Comparison of ENCODE assay signal across 17 mouse cellular contexts in the genomic region with DNA sequence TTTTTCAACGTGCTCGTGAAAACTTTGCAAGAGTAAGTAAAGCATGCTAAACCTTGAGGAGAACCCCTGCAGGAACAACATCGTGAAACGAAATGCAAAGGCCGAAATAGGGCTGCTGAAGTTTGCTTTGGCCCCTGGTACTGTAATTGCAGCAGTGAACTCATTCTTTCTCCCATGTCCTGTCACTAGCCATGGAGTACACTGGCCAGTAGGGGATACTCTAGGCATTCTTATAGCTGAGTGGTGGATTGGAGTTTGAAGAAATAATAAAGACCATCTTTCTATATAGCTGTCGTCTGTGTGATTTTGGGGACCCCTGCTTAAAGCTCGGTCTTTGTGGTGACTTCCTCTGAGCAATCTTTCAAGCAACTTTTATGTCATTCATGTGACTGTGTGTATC.
A peak's percentile ranks its signal among the peaks of the same experiment; 100 is the strongest.
DNase-seq lines count a peak whose midpoint lies in the region; ATAC-seq and TF ChIP-seq lines count a peak whose summit lies in the region.
"Had no signal": no experiment of that assay in that cellular context is flagged by ENCODE, and none has a peak within 500 bp of the region (broad histone marks: within the 10 kb centered on the region; RNA-seq: fewer than 3 reads in every experiment).

No protein-coding gene starts in this region.

- no peak overlapping the region for H3K27ac ChIP-seq in forebrain, postnatal 0 days (ENCODE audit: low read depth, low read length)
- H3K27ac ChIP-seq in forebrain, embryonic 16.5 days (ENCODE audit: low read length), result no peak overlapping the region
- no peak overlapping the region for H3K27ac ChIP-seq in lung, embryonic 14.5 days (ENCODE audit: low read depth)
- H3K27ac ChIP-seq: embryonic facial prominence, embryonic 15.5 days; forebrain, embryonic 13.5 days; heart, embryonic 15.5 days; hindbrain, embryonic 13.5 days; limb, embryonic 13.5 days had no signal

- DNase-seq in forebrain, postnatal 0 days, result no peak
- peak; percentile 28 for DNase-seq in kidney, adult 9 months
- DNase-seq in kidney, adult 18-20 months, result no peak
- peak; percentile 59 for DNase-seq in lung, embryonic 14.5 days
- no peak for DNase-seq in lung, adult 2 months
- DNase-seq in brain, embryonic 14.5 days (ENCODE audit: low read depth), result no peak
- no peak for DNase-seq in right cerebral cortex, postnatal 25 days
- DNase-seq: B cell, adult 2 months; gastrocnemius, postnatal 36 days; spleen, adult 18-20 months had no signal

- H3K36me3 ChIP-seq in forebrain, postnatal 0 days (ENCODE audit: insufficient read depth), result no peaks in the 10 kb centered on the region
- no peaks in the 10 kb centered on the region for H3K36me3 ChIP-seq in forebrain, embryonic 16.5 days (ENCODE audit: control insufficient read depth, insufficient read depth)
- no peaks in the 10 kb centered on the region for H3K36me3 ChIP-seq in lung, embryonic 14.5 days (ENCODE audit: insufficient read depth)
- H3K36me3 ChIP-seq: embryonic facial prominence, embryonic 15.5 days; heart, embryonic 15.5 days; hindbrain, embryonic 13.5 days; limb, embryonic 13.5 days had no signal

- H3K4me3 ChIP-seq in forebrain, postnatal 0 days (ENCODE audit: low read depth, low read length), result no peak overlapping the region
- H3K4me3 ChIP-seq in forebrain, embryonic 16.5 days (replicated peaks; ENCODE audit: low read length), result no peak overlapping the region
- no peak overlapping the region for H3K4me3 ChIP-seq in lung, embryonic 14.5 days (ENCODE audit: low read depth, low read length)
- no peak overlapping the region for H3K4me3 ChIP-seq in lung, adult 2 months (replicated peaks; ENCODE audit: extremely low read depth, low read depth, low read length)
- H3K4me3 ChIP-seq: embryonic facial prominence, embryonic 15.5 days; forebrain, embryonic 13.5 days; heart, embryonic 15.5 days; hindbrain, embryonic 13.5 days; limb, embryonic 13.5 days; megakaryocyte, embryonic 14.5 days had no signal

- no peaks in the 10 kb centered on the region for H3K27me3 ChIP-seq in forebrain, postnatal 0 days (ENCODE audit: insufficient read depth, low read length)
- no peaks in the 10 kb centered on the region for H3K27me3 ChIP-seq in forebrain, embryonic 16.5 days (replicated peaks; ENCODE audit: control insufficient read depth, insufficient read depth, low read length)
- H3K27me3 ChIP-seq in lung, embryonic 14.5 days (ENCODE audit: insufficient read depth, low read length), result no peaks in the 10 kb centered on the region
- H3K27me3 ChIP-seq: embryonic facial prominence, embryonic 15.5 days; forebrain, embryonic 13.5 days; heart, embryonic 15.5 days; hindbrain, embryonic 13.5 days; limb, embryonic 13.5 days; megakaryocyte, embryonic 14.5 days had no signal

- no peaks in the 10 kb centered on the region for H3K9me3 ChIP-seq in forebrain, postnatal 0 days (ENCODE audit: low read length)
- H3K9me3 ChIP-seq in forebrain, embryonic 16.5 days (ENCODE audit: control insufficient read depth, low read length), result no peaks in the 10 kb centered on the region
- no peaks in the 10 kb centered on the region for H3K9me3 ChIP-seq in lung, embryonic 14.5 days (ENCODE audit: low read depth, low read length)
- H3K9me3 ChIP-seq: embryonic facial prominence, embryonic 15.5 days; forebrain, embryonic 13.5 days; heart, embryonic 15.5 days; hindbrain, embryonic 13.5 days; limb, embryonic 13.5 days; megakaryocyte, embryonic 14.5 days had no signal

- no peak overlapping the region for H3K4me2 ChIP-seq in forebrain, postnatal 0 days (ENCODE audit: low read depth)
- H3K4me2 ChIP-seq in forebrain, embryonic 16.5 days (ENCODE audit: low read length), result no peak overlapping the region
- H3K4me2 ChIP-seq in lung, embryonic 14.5 days, result no peak overlapping the region
- H3K4me2 ChIP-seq: embryonic facial prominence, embryonic 15.5 days; forebrain, embryonic 13.5 days; heart, embryonic 15.5 days; hindbrain, embryonic 13.5 days; limb, embryonic 13.5 days had no signal

- ATAC-seq in forebrain, postnatal 0 days, result no peak
- no peak for ATAC-seq in forebrain, embryonic 16.5 days
- ATAC-seq in lung, embryonic 14.5 days (ENCODE audit: insufficient read depth), result peak; percentile 49; the same call in 1 of the 2 replicates
- ATAC-seq: forebrain, embryonic 13.5 days had no signal

- TF ChIP-seq POLR2A in lung, adult 2 months (IDR thresholded peaks at IDR 0.05; ENCODE audit: borderline replicate concordance, extremely low read depth, low read depth, low read length), result no peak
- TF ChIP-seq POLR2A in brain, embryonic 14.5 days (IDR thresholded peaks at IDR 0.05; ENCODE audit: borderline replicate concordance, extremely low read depth, insufficient read depth, insufficient read length, poor library complexity, severe bottlenecking), result no peak

- no peaks in the 10 kb centered on the region for H3K4me1 ChIP-seq in forebrain, postnatal 0 days (ENCODE audit: insufficient read depth)
- H3K4me1 ChIP-seq in forebrain, embryonic 16.5 days (replicated peaks; ENCODE audit: control insufficient read depth, insufficient read depth, low read length), result no peaks in the 10 kb centered on the region; the same call in 1 of the 2 replicates
- no peaks in the 10 kb centered on the region for H3K4me1 ChIP-seq in lung, embryonic 14.5 days (ENCODE audit: insufficient read depth)
- H3K4me1 ChIP-seq in lung, adult 2 months (ENCODE audit: control insufficient read depth, insufficient read depth, low read length), result no peaks in the 10 kb centered on the region; the same call in 1 of the 2 replicates
- H3K4me1 ChIP-seq: embryonic facial prominence, embryonic 15.5 days; forebrain, embryonic 13.5 days; heart, embryonic 15.5 days; hindbrain, embryonic 13.5 days; limb, embryonic 13.5 days; megakaryocyte, embryonic 14.5 days had no signal

- H3K9ac ChIP-seq in forebrain, postnatal 0 days, result no peak overlapping the region
- H3K9ac ChIP-seq in forebrain, embryonic 16.5 days (replicated peaks; ENCODE audit: low read depth, low read length), result no peak overlapping the region
- no peak overlapping the region for H3K9ac ChIP-seq in lung, embryonic 14.5 days
- H3K9ac ChIP-seq: embryonic facial prominence, embryonic 15.5 days; forebrain, embryonic 13.5 days; heart, embryonic 15.5 days; hindbrain, embryonic 13.5 days; limb, embryonic 13.5 days had no signal

- 89% methylated on average over 7 of the region's 7 CpGs for WGBS in forebrain, postnatal 0 days
- 86% methylated on average over 7 of the region's 7 CpGs for WGBS in forebrain, embryonic 16.5 days
- WGBS in lung, embryonic 14.5 days, result 65% methylated on average over 7 of the region's 7 CpGs
- WGBS in lung, adult 2 months, result 71% methylated on average over 7 of the region's 7 CpGs

- TF ChIP-seq CTCF in forebrain, postnatal 0 days (IDR thresholded peaks at IDR 0.05; ENCODE audit: low read depth), result peak; percentile 59
- peak; percentile 74 for TF ChIP-seq CTCF in lung, embryonic 14.5 days (IDR thresholded peaks at IDR 0.05; ENCODE audit: low read depth)
- no peak for TF ChIP-seq CTCF in lung, adult 2 months (IDR thresholded peaks at IDR 0.05; ENCODE audit: insufficient read depth, low read length)
- peak; percentile 35; the same call in 1 of the 2 replicates for TF ChIP-seq CTCF in brain, embryonic 14.5 days (IDR thresholded peaks at IDR 0.05; ENCODE audit: borderline replicate concordance, extremely low read depth, insufficient read depth, insufficient read length)

Comparison
In these comparisons a context has a peak if more than half of its experiments do, and no peak if none do; other contexts are left out.
1. DNase-seq: peak in kidney, adult 9 months (single experiment) and lung, embryonic 14.5 days (single experiment); none in forebrain, postnatal 0 days (single experiment), kidney, adult 18-20 months (single experiment), lung, adult 2 months (single experiment), brain, embryonic 14.5 days (single experiment) and right cerebral cortex, postnatal 25 days (single experiment).